Mouse (Mus musculus): ENCODE data around the gene Camta1.

The Camta1 gene

GRCm38 (mm10) chr4:151604481-151604880 is 257.2 kb downstream of the Camta1 start:
- DNase-seq (ENCODE audit: low read depth, low spot score): no peak

- no peak for DNase-seq (ENCODE audit: low read depth, low spot score)
Observed at GRCm38 (mm10) chr4:151603586-151603985, 258.1 kb downstream of the Camta1 start.

- no peak for DNase-seq (ENCODE audit: low read depth, low spot score)
Observed at GRCm38 (mm10) chr4:151595116-151595515, 266.6 kb downstream of the Camta1 start.

- DNase-seq (ENCODE audit: low read depth, low spot score): no peak
Observed at GRCm38 (mm10) chr4:151593042-151593441, 268.6 kb downstream of the Camta1 start.

- no peak for DNase-seq (ENCODE audit: low read depth, low spot score)
Observed at GRCm38 (mm10) chr4:151586074-151586473, 275.6 kb downstream of the Camta1 start.

- no peak for DNase-seq (ENCODE audit: low read depth, low spot score)
Observed at GRCm38 (mm10) chr4:151577961-151578360, 283.7 kb downstream of the Camta1 start.

GRCm38 (mm10) chr4:151576291-151577108 is 285.2 kb downstream of the Camta1 start:
- no peak for DNase-seq (ENCODE audit: low read depth, low spot score)

GRCm38 (mm10) chr4:151572716-151573115 is 289.0 kb downstream of the Camta1 start:
- no peak for DNase-seq (ENCODE audit: low read depth, low spot score)

- no peak for DNase-seq (ENCODE audit: low read depth, low spot score)
Observed at GRCm38 (mm10) chr4:151569586-151569985, 292.1 kb downstream of the Camta1 start.

- DNase-seq (ENCODE audit: low read depth, low spot score): no peak
Observed at GRCm38 (mm10) chr4:151568887-151569286, 292.8 kb downstream of the Camta1 start.

GRCm38 (mm10) chr4:151567105-151567504 is 294.6 kb downstream of the Camta1 start:
- no peak for DNase-seq (ENCODE audit: low read depth, low spot score)

GRCm38 (mm10) chr4:151555505-151555904 is 306.2 kb downstream of the Camta1 start:
- DNase-seq (ENCODE audit: low read depth, low spot score): no peak

- DNase-seq (ENCODE audit: low read depth, low spot score): no peak
Observed at GRCm38 (mm10) chr4:151549523-151549922, 312.2 kb downstream of the Camta1 start.

GRCm38 (mm10) chr4:151545452-151545851 is 316.2 kb downstream of the Camta1 start:
- DNase-seq (ENCODE audit: low read depth, low spot score): no peak

- no peak for DNase-seq (ENCODE audit: low read depth, low spot score)
Observed at GRCm38 (mm10) chr4:151544191-151544590, 317.5 kb downstream of the Camta1 start.

GRCm38 (mm10) chr4:151540546-151540945 is 321.1 kb downstream of the Camta1 start:
- no peak for DNase-seq (ENCODE audit: low read depth, low spot score)

GRCm38 (mm10) chr4:151539881-151540280 is 321.8 kb downstream of the Camta1 start:
- DNase-seq (ENCODE audit: low read depth, low spot score): no peak

- DNase-seq (ENCODE audit: low read depth, low spot score): no peak
Observed at GRCm38 (mm10) chr4:151539167-151539525, 322.5 kb downstream of the Camta1 start.

- no peak for DNase-seq (ENCODE audit: low read depth, low spot score)
Observed at GRCm38 (mm10) chr4:151538446-151539166, 323.1 kb downstream of the Camta1 start.

- no peak for DNase-seq (ENCODE audit: low read depth, low spot score)
Observed at GRCm38 (mm10) chr4:151535916-151536450, 325.7 kb downstream of the Camta1 start.

GRCm38 (mm10) chr4:151533451-151533850 is 328.2 kb downstream of the Camta1 start:
- DNase-seq (ENCODE audit: low read depth, low spot score): no peak

- DNase-seq (ENCODE audit: low read depth, low spot score): no peak
Observed at GRCm38 (mm10) chr4:151528436-151528835, 333.2 kb downstream of the Camta1 start.

- DNase-seq (ENCODE audit: low read depth, low spot score): no peak
Observed at GRCm38 (mm10) chr4:151527763-151528162, 333.9 kb downstream of the Camta1 start.
